Mouse (Mus musculus) midbrain, embryonic 14.5 days (tissue): Measurements from ENCODE around the gene Gm5460. TPM values are rescaled to one million over a fixed set of nuclear protein-coding genes. Genes with fewer than 3 reads are reported as not detected.

Experiments
- ATAC-seq: fragments of 200-750 bp; cut with Nextera tagmentation; 2 replicates; pipeline ENCODE4 v1.8.0; 2017; ENCODE audit warnings: moderate number of reproducible peaks, moderate library complexity; ENCODE audit not compliant: low FRiP score, low TSS enrichment
- DNase-seq: peaks from one replicate; pipeline ENCODE4 v3.0.0-alpha.2; 2015
- H3K27ac ChIP-seq: fragments of 300-500 bp; sonication (generic); replicated peaks from 2 replicates; pipeline ENCODE4 v1.5.1; 2014; ENCODE audit warnings: mild to moderate bottlenecking, low read depth, low read length, moderate library complexity
- H3K27me3 ChIP-seq: fragments of 300-500 bp; sonication (generic); 2 replicates; pipeline ENCODE4 v1.6.1; 2014; ENCODE audit warnings: low read length, control low read depth, mixed read lengths; ENCODE audit not compliant: control insufficient read depth, insufficient read depth
- H3K36me3 ChIP-seq: fragments of 300-500 bp; sonication (generic); 2 replicates; pipeline ENCODE4 v1.6.1; 2014; ENCODE audit warnings: low read length, control low read depth; ENCODE audit not compliant: control insufficient read depth, insufficient read depth
- H3K4me1 ChIP-seq: fragments of 300-500 bp; sonication (generic); 2 replicates; pipeline ENCODE4 v1.6.1; 2014; ENCODE audit warnings: mild to moderate bottlenecking, antibody characterized with exemption, low read length, control low read depth; ENCODE audit not compliant: control insufficient read depth, insufficient read depth
- H3K4me2 ChIP-seq: fragments of 300-500 bp; sonication (generic); 2 replicates; pipeline ENCODE4 v1.6.1; 2014; ENCODE audit warnings: mild to moderate bottlenecking, low read length, moderate library complexity
- H3K4me3 ChIP-seq: fragments of 300-500 bp; sonication (generic); replicated peaks from 2 replicates; pipeline ENCODE4 v1.5.1; 2014; ENCODE audit warnings: low read depth, low read length
- H3K9ac ChIP-seq: fragments of 300-500 bp; sonication (generic); replicated peaks from 2 replicates; pipeline ENCODE4 v1.6.1; 2014; ENCODE audit warnings: mild to moderate bottlenecking, low read length, moderate library complexity
- H3K9me3 ChIP-seq: fragments of 300-500 bp; sonication (generic); 2 replicates; pipeline ENCODE4 v1.6.1; 2016; ENCODE audit warnings: low read length, control low read depth, mixed read lengths; ENCODE audit not compliant: control insufficient read depth
- WGBS: fragments of 180-500 bp; shearing (Covaris S2); extraction: QIAGEN DNeasy Blood & Tissue Kit; methylation state at CpG from one replicate; pipeline ENCODE4 v1.1.7; 2014; 5-methylcytosine and 5-hydroxymethylcytosine counted together
- polyA plus RNA-seq: library from polyadenylated mRNA; unstranded; fragments of >200 nt; fragmentation: Nextera tagmentation; extraction: Ambion mirVana; gene quantifications from 2 replicates; pipeline ENCODE4 v1.2.1, GENCODE M21; 2014

The Gm5460 gene
- polyA plus RNA-seq, 1 experiment from 2014 or later: not detected

DNA sequence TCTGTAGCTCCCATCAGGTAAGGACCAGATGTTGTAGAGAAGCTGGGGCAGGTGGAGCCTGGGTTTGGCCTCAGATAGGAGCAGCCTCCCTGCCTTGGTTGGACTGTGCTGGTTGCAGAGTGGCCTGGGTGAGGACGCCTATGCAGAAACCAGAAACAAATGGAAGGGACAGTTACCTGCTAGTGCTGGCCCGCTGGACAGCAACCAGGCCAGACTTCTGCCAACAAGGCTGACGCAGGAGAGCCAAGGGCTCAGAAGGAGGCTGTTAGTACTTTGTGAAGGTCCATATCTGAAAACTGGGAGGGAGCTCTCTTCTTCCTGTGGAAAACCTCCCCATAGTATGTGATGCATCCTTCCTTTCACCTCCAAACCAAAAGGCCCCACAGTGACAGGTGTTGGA, 26.8 kb downstream of the Gm5460 start:
- no peak overlapping the region for H3K27ac ChIP-seq
- H3K27me3 ChIP-seq: no peaks in the 10 kb centered on the region
- no peak overlapping the region for H3K4me2 ChIP-seq
- H3K4me1 ChIP-seq: no peaks in the 10 kb centered on the region
- ATAC-seq (no peak), DNase-seq (no peak)
- no peaks in the 10 kb centered on the region for H3K9me3 ChIP-seq
- no peak overlapping the region for H3K9ac ChIP-seq
- WGBS: 87% methylated on average over 3 of the region's 3 CpGs
- no peaks in the 10 kb centered on the region for H3K36me3 ChIP-seq
- no peak overlapping the region for H3K4me3 ChIP-seq

DNA sequence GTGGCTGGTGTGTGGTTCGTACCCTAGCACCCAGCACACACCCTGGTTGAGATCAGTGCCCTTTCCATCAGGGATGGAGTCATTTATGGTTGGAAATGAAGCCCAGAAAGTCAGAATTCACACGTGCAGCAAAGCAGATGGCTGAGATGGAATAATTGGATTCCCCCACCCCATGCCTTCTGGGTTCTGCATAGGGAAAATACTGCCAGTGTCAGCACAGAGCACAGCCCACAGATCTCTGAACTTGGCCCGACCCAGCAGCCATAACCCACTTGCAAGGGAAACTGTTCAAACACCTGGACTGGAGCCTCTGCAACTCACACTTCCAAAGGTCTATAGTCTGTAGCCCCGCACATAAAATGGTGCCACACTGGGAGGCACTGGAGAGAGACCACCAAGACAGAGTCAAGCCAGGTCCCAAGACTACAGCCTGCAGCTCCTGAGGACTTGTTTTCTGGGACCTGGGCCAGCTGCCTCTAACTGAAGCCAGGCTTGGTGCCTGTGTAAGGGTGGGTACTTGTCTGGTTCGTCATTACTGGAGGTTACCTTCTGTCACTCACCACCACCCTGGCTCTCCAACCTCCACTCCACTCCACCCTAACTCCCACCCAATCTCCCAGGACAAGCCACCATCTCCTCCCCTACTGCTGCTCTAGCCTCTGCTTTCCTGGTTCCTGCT, 33.7 kb downstream of the Gm5460 start:
- ATAC-seq: no peak

DNA sequence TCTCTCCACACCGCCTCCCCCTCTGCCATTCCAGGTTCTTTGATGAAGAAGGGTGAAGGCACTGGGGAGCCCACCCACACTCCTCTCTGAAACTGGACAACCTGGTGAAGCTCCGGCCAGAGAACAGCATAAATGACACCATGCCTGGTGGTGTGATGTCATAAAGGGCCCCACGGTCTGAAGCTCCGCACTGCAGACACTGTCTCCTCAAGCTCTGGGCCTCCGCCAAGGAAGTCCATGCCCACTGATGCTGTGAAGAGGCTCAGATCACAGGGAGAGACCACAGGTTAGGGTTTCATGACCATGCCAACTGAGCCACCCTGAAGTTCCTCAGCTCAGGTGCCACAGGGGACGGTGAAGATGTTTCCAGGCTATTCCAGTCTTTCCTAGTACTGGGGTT, 36.0 kb downstream of the Gm5460 start, which contains the start of gene Antxrl:
Antxrl (plus strand) TSS at position 192 of the 400 bp plus-strand sequence.
- H3K9me3 ChIP-seq: no peaks in the 10 kb centered on the region
- H3K36me3 ChIP-seq: no peaks in the 10 kb centered on the region
- no peak within 1 kb of the TSS for H3K27ac ChIP-seq
- no peak within 1 kb of the TSS for H3K4me2 ChIP-seq
- no peak for ATAC-seq
- no peak within 1 kb of the TSS for H3K9ac ChIP-seq
- no peaks in the 10 kb centered on the region for H3K27me3 ChIP-seq
- H3K4me3 ChIP-seq: no peak within 1 kb of the TSS
- no peak for DNase-seq
- H3K4me1 ChIP-seq: no peaks in the 10 kb centered on the region
- 96% methylated on average over 6 of the region's 6 CpGs for WGBS

More for the DNA sequence above, 33.7 kb downstream of the Gm5460 start:
- no peak overlapping the region for H3K27ac ChIP-seq
- no peaks in the 10 kb centered on the region for H3K4me1 ChIP-seq
- H3K9ac ChIP-seq: no peak overlapping the region
- no peaks in the 10 kb centered on the region for H3K36me3 ChIP-seq
- no peaks in the 10 kb centered on the region for H3K9me3 ChIP-seq
- no peak overlapping the region for H3K4me2 ChIP-seq
- no peaks in the 10 kb centered on the region for H3K27me3 ChIP-seq
- WGBS: 78% methylated on average over 5 of the region's 5 CpGs
- no peak for DNase-seq
- H3K4me3 ChIP-seq: no peak overlapping the region

DNA sequence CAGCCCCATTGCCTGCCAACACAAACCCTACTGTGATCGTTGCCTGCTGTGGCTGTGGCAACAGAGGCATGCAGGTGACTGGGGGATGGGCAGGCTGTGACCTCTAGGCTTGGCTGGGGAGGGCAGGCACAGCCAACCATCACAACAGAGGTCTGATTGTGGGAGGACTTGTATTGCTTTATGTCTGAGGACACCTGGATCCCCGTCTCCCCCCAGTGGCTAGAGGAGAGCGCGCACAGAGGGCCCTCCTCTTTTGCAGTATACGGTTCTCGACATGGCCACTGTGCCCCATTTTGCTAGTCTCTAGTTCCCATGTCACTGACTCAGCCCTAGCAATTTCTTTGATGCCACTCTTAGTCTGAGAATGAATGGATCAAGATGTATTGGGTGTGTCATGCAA, 55.1 kb downstream of the Gm5460 start:
- H3K27ac ChIP-seq: no peak overlapping the region
- H3K36me3 ChIP-seq: no peaks in the 10 kb centered on the region
- H3K4me1 ChIP-seq: no peaks in the 10 kb centered on the region
- H3K4me2 ChIP-seq: no peak overlapping the region
- H3K9ac ChIP-seq: no peak overlapping the region
- ATAC-seq: no peak
- H3K9me3 ChIP-seq: no peaks in the 10 kb centered on the region
- no peak for DNase-seq
- H3K27me3 ChIP-seq: no peaks in the 10 kb centered on the region
- no peak overlapping the region for H3K4me3 ChIP-seq
- 66% methylated on average over 6 of the region's 6 CpGs for WGBS

DNA sequence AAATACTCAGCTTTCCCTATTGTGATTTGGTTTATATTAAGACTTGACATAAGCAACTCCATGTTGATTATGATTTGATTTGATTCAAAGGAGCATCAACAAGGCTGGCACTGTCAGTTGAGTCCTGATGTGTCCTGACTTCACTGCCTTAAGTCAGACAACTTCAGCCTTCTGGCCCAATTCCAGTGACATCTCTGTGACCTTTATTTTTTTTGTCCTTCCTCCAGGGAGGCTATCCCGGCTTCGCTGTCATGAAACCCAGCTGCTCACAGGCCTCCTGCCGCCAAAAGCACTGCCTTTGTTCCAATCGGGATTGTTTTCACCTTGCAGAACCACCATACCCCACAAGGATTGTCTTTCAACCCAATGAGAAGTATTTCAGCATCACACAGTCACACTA, 58.8 kb downstream of the Gm5460 start:
- no peaks in the 10 kb centered on the region for H3K9me3 ChIP-seq
- H3K4me2 ChIP-seq: no peak overlapping the region
- H3K9ac ChIP-seq: no peak overlapping the region
- H3K36me3 ChIP-seq: no peaks in the 10 kb centered on the region
- DNase-seq (no peak), ATAC-seq (no peak)
- H3K4me3 ChIP-seq: no peak overlapping the region
- H3K27me3 ChIP-seq: no peaks in the 10 kb centered on the region
- no peaks in the 10 kb centered on the region for H3K4me1 ChIP-seq
- H3K27ac ChIP-seq: no peak overlapping the region
- 49% methylated on average over 4 of the region's 4 CpGs for WGBS

DNA sequence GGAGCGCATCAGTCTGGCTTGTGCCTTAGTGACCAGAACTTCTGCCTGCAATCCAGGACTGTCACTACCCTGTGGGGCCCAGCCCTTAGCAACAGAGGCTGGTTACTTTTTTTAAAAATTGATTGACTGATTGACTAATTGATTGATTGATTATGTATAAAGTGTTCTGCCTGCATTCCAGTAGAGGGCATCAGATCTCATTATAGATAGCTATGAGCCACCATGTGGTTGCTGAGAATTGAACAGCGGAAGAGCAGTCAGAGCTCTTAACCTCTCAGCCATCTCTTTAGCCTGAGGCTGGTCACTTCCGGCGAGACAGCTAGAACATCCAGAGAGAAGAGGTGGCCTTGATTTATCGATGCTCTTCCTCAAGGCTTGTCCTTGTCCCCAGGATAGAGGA, 60.7 kb downstream of the Gm5460 start:
- Histone ChIP-seq H3K4me2 (no peak overlapping the region), H3K9me3 (no peaks in the 10 kb centered on the region), H3K4me3 (no peak overlapping the region), H3K27ac (no peak overlapping the region), H3K36me3 (no peaks in the 10 kb centered on the region), H3K9ac (no peak overlapping the region), H3K27me3 (no peaks in the 10 kb centered on the region), H3K4me1 (no peaks in the 10 kb centered on the region)
- peak; percentile 11 for DNase-seq
- no peak for ATAC-seq
- WGBS: 76% methylated on average over 5 of the region's 5 CpGs

DNA sequence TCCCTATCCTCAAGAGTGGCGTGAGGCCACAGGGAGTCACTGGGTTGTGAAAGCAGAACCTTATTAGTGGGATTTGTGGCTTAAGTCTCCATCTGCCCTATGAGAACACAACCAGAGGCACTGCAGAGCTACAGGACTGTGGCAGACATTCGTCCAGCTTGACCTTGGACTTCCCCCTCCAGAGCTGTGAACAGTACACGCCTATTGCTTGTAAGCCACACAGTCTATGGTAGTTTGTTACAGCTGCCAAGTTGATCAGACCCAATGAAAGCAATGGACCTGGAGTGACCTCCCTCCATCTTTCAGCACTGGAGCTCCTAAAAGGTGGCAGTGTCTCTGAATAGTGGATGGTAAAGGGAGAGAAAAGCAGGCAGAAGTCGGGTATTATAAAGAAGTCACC, 61.7 kb downstream of the Gm5460 start:
- no peak for DNase-seq
- WGBS: 71% methylated on average over 4 of the region's 4 CpGs
- no peak for ATAC-seq
- Histone ChIP-seq H3K4me3 (no peak overlapping the region), H3K4me1 (no peaks in the 10 kb centered on the region), H3K9ac (no peak overlapping the region), H3K4me2 (no peak overlapping the region), H3K36me3 (no peaks in the 10 kb centered on the region), H3K9me3 (no peaks in the 10 kb centered on the region), H3K27ac (no peak overlapping the region), H3K27me3 (no peaks in the 10 kb centered on the region)

DNA sequence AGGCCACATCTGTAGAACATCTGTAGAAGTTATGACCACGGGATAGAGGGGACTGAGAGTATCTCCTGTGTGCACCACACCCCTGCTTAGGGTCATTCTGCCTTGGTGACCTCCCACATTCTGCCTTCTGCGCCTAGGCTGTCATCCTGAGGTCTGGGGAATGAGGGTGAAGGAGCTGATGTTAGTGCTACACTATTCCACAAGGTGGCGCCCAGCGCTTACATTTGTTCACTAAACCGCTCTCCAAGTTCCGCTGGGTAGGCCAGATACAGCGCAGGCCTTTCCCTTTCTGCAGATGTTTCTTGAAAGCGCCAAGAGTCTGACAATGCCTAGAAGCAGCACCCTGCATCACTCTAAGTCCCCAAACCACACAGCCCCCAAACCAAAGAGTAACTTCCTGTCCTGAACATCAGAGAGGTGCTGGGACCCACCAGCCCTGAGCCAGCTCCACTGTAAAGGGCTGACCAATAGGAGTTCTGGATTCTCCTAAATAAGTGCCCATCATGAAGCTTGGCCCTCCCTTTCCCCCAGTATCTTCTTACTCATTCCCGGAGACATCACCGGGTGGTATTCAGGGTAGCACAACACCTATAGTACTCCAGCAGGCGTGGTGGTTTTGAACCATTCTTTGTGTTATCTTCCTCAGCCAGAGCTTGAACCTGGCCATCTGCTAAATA, 63.9 kb downstream of the Gm5460 start:
- ATAC-seq (peak; percentile 79), DNase-seq (peak; percentile 96)
- H3K27me3 ChIP-seq: no peaks in the 10 kb centered on the region
- no peak overlapping the region for H3K27ac ChIP-seq
- no peak overlapping the region for H3K4me3 ChIP-seq
- no peaks in the 10 kb centered on the region for H3K4me1 ChIP-seq
- no peak overlapping the region for H3K4me2 ChIP-seq
- H3K9ac ChIP-seq: no peak overlapping the region
- no peaks in the 10 kb centered on the region for H3K9me3 ChIP-seq
- WGBS: 11% methylated on average over 11 of the region's 11 CpGs
- no peaks in the 10 kb centered on the region for H3K36me3 ChIP-seq

DNA sequence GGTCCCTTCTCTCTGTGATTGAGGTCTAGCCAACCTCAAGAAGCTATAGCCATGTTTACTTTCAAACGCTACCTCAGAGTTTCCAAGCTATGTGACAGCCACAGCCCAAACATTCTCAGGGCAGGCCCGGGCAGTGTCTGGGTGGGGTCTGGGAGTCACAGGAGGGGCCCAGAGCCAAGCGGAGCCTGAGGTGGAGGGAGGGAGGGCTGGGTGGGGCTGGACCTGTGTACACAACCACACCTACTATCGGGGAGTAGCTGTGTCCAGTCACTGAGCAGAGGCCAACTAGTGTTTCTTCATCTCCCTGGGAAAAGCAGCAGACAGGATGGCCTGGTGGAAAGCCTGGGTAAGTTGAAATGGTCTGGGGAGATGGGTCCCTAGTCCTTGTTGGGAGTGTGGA, 69.2 kb downstream of the Gm5460 start, which contains the start of gene Anxa8:
Anxa8 (plus strand) TSS at position 251 of the 400 bp plus-strand sequence.
- Histone ChIP-seq H3K36me3 (no peaks in the 10 kb centered on the region), H3K9ac (no peak within 1 kb of the TSS), H3K4me3 (no peak within 1 kb of the TSS), H3K27ac (no peak within 1 kb of the TSS), H3K9me3 (no peaks in the 10 kb centered on the region), H3K4me1 (no peaks in the 10 kb centered on the region), H3K27me3 (no peaks in the 10 kb centered on the region), H3K4me2 (no peak within 1 kb of the TSS)
- ATAC-seq (no peak), DNase-seq (no peak)
- 83% methylated on average over 4 of the region's 4 CpGs for WGBS
